Mouse (Mus musculus) layer of hippocampus, postnatal 36 days (tissue): ENCODE measurements around the gene Srrm4. TPM values are rescaled to one million over a fixed set of nuclear protein-coding genes. Genes with fewer than 3 reads are reported as not detected.
A peak's percentile ranks its signal among the peaks of the same experiment; 100 is the strongest.

Source experiments
- DNase-seq, 2 experiments: peaks; one replicate each; pipeline ENCODE4 v3.0.0; 2022
- total RNA-seq, 2 experiments: library from RNA; stranded (reverse); gene quantifications; 2 replicates each; pipeline ENCODE4 v1.2.3; 2021

The Srrm4 gene
- total RNA-seq, 2 experiments from 2014 or later, result 28.2 to 34.2 TPM

DNA sequence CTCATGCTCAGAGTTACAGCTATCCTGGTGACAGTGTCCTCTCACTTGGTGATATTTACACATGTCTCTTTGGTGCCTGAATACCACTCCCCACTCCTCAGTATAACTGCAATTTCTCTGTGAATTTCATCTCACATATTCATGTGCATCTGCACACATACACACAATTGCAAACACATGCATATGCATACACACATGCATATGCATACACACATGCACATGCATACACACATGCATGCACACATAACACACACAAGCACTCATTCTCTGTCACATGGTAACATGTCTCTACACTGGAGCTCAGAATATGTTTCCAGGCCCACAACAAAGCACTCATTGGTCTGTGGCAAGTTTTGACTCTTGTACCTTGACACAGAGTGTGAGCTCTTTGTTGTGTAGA is 39.0 kb downstream of the Srrm4 start:
- no peak for DNase-seq

DNA sequence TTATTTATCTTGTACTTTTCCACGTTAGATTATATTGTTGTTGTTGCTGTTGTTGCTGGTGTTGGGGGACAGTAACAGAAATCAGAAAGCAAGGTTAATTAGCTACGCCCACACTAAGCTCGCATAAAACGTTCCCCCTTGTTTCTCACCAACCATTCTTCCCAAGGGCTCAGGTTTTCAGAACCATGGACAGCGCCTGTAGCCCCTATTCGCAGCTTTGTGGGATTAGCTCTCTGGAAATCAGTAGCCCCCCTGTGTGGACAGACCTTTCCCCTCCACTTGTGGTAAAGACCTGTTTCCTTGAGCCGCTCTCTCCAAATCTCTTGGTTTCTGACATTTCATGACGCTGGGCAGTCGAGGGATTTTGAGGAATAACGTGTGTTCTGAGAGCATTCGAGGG is 45.9 kb downstream of the Srrm4 start:
- DNase-seq, result no peak

DNA sequence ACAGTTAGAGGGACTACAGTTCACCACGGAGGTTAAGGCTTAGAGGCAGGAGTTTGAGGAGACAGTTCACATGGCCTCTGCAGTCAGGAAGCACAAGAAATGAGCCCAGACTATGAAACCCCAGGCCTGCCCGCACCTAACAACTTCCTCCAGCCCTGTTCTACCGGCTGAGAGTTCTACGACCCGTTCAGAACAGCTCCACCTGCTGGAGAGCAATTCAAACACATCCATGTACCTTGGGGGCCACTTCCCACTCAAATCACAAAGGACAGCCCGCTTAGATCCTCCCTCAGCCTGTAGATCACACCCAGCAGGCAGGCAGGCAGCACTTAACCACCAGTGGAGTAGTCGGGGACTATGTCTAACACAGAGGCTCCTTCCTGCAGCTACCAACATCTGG is 49.3 kb downstream of the Srrm4 start:
- DNase-seq, result no peak

DNA sequence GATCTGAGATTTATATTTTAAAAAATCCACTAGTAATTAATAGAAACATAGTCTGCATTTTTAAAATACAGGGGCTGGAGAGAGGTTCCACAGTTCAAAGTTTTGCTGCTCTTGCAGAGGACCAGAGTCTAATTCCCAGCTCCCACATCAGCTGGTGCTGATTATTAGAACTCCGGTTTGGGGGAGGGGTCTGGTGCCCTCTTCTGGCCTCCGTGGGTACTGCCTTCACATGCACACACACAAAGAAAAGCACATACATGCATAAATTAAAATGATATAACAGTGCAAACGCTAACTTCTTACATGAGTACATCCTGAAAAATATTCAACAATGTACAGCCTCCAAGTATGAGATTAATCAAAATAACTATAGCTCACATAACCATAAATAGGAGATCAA is 50.5 kb downstream of the Srrm4 start:
- no peak for DNase-seq

DNA sequence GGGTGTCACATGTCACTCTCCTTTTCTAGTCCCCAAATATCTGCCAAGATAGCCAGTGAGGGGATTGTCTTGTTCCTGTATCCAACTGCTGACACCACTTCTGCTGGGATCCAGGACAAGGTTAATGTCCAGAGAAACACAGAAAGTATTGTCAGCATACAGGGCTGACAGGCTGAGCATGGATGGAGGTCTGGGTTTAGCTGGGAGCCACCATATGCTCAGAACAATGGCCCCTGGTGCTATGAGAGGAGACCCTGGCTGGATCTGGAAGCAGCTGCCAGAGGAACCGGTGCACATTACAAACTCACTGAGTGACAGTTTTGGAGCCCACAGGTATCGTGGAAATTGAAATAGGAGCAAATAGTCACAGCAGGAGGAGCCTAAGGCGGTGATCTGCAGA is 52.3 kb downstream of the Srrm4 start:
- DNase-seq, result no peak

DNA sequence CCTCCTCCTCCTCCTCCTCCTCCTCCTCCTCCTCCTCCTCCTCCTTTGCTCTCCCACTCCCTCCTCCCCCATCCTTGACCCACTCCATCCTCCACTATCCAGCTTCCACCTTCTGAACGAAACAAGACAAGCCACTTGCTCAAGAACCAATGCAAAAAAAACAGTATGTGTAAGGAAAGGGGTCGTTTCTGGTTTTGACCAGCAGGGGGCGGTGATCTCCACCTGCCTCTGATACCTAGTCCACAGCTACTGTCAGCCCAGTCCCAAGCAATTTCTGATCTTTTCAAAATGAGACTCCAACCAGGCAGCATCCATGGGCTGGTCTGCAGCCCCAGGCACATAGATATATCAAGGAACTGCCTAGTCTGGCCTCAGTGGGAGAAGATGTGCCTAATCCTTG is 53.1 kb downstream of the Srrm4 start:
- DNase-seq, result no peak

DNA sequence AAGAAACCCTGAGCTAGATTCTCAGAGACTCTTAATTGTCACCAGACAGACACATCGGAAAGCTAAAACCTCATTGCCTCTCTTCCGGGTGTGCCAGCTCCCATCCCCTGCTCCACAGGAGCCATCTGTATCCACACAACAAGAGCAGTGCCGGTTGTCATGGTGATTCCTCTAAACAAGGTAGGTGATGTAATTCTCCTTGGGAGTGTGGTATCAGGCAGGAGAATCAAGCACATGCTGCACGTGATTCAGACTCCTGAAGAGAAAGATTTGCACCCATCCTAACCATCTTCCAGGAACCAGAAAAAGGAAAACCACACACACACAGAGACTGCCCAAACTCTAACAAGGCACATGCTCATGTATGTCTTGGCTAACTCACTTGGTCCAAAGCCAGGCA is 65.3 kb downstream of the Srrm4 start:
- peak; percentile 53 to 62 for DNase-seq

DNA sequence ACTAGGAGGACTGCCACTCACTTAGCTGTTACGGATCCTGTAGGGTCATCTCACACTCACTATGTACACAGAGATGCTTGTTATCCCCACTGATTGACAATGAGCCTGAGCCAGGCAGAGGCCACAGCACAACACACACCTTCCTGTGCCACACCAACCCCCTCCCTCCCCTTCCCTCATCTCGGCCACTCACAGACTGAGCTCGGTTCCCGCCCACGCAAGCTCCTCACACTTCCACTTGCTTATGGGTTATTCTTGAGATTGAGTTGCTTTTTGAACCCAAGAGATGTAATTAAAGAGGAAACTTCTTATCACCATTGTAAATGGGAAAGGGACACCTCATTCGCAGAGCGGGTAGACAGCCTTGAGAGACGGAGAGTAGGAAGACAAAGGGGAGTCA is 66.3 kb downstream of the Srrm4 start:
- no peak for DNase-seq

DNA sequence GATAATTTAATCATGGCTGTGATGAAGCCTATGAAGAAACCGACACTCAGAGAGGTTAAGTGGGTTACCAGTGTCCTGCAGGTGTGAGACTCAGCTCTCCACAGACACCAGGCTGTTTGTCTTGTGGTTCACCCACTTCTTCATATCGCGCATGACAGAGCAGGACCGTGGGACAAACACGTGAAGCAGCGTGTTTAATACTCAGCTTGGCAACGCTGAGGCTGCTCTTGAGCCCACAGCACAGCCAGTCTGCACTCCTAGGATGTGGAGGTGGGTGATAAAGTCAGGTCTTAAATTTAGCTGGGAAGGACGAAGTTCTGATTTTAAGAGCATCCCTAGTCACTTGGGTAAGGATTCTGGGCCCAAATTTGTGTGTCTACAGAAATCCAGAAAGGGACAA is 68.1 kb downstream of the Srrm4 start:
- no peak for DNase-seq

DNA sequence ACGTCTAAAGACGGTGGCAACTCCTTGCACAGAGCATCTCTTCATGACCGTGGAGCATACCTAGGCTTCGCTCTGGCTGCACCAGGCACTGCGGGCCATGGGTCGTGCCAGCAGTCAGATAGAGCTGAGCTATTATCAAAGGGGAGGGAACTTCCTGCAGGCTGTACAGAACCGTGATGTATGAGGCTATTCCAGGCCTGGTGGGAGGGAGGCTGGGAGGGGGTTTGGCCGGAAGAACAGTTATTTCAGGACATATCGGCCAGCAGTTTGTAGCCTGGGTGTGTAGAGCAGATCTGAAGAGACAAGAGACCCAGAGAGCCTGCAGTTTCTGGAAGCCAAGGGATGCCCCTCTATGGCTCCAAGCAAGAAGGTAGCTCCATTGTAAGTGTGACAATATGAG is 68.5 kb downstream of the Srrm4 start:
- DNase-seq, result no peak

DNA sequence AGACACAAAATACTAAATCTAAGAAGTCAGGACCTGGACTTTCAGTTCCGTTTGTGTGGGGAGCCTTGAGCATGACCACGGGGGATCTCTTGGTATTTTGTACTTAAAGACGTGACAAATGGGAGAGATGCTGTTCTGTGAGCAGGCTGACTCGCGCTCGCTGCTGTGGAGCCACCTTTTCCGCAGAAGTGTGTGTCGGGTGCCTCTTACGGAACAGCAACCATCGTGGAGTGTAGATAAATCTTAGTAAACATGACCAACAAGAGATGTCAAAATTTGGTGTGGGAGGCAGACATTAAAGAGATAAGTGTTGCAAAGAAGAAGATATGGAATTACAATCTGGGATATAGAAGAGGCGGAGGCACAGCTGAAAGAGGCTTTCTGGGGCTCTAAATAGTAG is 69.3 kb downstream of the Srrm4 start:
- DNase-seq, result no peak

DNA sequence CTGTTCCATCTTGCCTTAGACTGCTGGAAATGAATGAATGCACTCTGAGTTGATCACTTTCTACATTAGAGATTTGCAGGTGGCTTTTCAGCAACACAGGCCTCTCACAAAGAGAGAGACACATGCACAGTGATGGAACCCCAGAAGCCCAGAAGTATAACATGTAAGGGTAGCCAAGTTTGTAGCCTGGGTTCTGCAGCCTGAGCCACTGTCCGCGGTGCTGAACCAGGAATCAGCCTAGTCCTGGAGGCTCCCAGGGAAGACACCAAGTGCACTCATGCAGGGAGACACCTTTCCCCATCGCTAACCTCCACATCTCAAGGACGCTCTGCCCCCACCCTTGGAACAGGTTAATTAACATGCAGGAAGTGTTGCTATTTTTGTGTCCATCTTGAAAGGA is 73.6 kb downstream of the Srrm4 start:
- DNase-seq, result no peak

DNA sequence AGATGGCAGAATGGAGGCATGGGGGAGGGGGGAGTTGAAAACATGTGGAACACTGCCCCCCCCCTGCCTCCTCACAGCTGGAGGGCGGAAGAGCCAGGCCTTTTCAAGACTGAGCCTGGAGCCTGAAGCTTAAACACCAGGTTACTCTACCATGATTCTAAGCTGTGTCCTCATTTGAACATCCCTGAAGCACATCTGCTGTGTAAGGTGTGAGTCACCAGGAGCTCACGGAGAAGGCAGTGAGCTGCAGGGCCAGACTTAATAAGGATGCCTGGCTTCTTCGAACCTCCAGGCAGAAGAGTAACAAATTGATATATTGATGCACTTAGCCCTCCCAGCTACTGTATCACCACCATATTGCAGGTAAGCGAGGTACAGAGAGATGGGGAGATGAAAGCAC is 79.5 kb downstream of the Srrm4 start:
- DNase-seq, result no peak

DNA sequence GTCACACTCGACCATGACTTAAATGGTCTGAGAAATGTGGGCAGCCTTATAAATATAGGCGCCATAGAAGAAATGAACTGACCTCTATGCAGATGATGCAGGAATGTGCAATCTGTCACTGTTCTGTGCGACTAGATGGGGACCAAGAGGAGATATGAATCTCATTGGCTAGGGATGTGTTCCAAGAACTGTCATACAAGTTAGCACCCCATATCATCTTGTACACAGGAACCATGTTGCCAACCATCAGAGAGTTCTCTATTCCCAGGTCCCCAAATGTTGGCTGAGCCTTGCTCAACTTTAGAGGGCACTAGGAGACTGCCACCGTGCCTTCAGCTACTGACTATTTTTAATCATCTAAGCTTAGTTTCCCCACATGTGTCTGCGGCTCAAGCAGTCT is 81.4 kb downstream of the Srrm4 start:
- DNase-seq, result no peak

DNA sequence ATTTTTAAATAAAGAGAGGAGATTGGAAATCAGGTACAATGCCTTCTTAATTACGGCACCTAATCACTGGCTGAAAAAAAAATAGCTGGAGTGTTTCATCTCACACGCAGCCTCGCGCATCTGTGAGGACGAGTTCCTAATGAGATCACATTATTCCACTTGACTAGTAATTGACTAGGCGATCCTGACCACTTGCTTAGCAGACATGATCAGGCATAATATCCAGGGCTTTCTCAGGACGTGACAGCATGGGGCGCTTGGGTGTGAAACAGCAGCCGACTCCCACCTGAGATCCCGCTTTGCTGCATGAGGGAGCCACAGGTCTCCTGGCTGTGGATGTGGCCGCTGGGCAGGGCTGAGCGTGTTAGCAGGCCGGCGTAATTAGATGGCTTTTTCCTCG is 90.3 kb downstream of the Srrm4 start:
- DNase-seq, result no peak

DNA sequence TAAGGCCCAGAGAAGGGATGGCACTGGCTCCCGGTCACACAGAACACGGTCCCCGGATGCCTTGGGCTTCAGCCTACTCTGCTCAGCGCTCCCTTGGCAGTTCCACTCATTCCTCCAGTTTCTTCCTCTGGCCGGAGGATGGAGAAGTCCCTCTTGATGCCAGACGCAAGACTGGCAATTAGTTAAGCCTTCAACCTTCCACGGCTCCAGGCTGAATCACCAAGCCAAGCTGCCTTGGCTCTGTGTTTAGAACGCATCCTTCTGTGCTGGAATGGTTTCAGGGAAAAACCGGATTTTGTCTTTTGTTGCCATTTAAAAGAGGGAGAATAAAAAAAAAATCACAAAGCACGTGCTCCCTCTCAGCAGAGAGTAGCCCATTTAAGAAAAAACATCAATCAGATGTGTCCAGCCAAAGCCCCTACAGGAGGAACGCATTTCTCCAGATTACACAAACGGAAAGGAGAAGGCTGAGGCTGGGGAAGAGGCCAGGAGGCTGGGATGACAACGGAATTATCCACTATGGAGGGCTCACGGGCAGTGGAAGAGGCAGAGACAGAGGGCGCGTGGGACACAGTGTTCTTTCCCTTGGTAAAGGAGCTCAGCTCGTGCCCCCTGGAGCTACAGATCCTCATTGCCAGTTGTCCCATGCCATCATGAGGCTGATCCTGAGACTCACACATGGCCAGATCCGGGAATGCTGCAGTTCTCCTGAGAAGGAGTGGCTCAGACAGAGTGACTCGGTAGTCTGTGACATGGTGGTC is 92.6 kb downstream of the Srrm4 start:
- peak; percentile 47 to 54 for DNase-seq

DNA sequence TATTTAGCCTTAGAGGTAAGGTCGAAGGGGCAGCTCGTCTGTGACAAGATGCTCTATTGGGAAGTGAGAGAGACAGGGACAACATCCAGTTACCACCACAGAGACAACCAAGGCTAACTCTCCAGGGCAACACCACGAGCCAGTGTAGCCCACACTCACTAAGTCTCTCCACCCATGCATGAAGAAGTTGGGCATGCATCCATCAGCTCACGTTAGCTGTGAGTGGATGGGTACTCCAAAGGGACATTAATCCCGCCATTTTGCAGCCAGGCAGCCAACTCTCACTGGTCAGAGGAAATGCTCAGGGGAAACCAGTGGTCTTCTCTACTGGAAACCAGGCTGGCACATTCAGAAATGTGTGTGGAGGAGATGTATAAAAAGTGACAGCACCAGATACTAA is 93.8 kb downstream of the Srrm4 start:
- DNase-seq, result no peak

DNA sequence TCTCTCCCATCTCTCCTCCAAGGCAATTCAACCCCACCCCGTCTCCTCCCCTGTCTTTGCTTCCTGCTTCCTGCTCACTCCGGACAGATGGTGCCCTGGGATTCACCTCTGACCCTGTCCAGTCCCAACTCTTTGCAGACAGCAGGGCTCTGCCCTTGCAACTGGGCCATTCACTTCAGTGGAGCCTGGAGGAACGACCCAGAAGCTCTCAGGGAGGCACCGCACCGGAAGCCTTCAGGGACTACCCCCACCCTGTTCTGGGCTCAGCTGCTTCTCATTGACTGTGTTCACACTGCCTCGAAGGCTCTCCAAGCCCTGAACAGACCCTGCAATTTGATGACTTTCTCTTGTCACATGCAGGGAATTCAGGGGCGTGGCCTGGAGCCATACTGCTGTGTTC is 94.4 kb downstream of the Srrm4 start:
- DNase-seq, result no peak

DNA sequence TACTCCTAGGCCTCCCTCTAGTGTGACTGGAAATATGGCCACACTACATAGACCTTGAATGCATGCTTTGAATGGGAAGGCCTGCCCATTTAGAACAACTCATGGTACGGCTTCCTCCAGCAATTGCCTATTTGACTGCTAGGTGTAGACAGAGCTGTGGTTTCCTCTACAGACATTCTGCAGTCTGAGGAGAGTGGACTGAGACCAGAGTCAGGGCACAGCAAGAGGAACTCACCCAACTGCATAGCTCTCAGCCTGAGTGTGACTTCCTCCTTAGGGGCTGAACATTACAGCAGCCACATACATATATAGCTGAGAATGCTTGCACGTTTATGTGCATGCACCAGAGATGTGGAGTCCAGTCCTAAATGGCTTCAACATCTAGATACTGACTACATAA is 94.9 kb downstream of the Srrm4 start:
- no peak for DNase-seq

DNA sequence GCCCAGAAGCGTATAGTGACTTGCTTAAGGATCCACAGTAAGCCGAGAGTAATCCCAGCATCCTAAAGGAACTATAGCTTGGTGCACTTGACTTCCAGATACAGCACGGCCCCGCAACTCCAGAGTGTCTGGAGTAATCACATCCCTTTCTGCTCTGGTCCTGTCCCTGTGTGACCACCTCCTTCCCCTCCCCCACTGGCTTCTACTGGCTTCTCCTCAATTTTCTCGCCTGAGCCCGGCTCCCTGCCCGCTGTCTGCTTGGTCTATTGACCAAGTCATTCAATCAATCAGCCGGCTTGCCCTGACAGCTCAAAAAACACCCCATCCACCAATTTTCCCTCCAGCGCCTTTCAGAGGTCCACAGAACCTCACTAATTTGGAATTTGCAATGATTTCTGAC is 96.2 kb downstream of the Srrm4 start:
- DNase-seq, result no peak

DNA sequence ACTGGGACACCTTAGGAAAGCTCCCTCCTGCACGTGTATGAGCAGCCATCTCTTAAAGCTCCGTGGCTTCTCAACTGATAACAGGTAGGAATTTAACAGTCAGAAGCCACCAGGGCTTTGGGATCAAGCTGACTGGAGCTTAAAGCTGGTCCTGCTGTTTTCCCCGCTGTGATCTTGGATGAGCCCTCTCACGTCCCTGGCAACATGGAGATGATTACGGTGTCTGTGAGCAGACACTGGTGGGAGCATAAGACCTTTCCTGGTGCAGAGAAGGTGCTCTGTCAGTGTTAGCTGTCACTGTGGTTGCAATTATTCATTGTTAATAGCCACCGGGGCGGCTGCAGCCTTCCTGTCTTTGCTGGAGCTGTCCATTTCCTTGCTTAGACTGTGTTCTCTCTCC is 97.2 kb downstream of the Srrm4 start:
- no peak for DNase-seq

DNA sequence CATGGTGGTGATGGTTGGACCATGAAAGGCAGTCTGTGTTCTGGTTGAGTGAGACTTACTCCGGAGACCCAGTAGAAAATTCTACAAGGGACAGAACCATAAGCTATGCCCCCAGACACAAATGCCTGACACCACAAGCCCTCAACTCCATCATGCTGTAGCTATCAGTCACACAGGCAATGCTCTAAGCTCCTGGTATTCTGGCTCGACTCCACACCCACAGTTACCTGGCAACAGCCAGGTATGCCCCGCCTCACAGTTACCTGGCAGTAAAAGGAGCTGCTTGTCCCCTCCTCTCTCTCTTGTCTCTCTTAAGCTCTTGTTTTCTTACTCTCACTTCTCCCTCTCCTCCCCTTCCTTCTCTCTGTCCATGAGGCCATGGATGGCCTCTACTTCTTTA is 98.9 kb downstream of the Srrm4 start:
- DNase-seq, result no peak

DNA sequence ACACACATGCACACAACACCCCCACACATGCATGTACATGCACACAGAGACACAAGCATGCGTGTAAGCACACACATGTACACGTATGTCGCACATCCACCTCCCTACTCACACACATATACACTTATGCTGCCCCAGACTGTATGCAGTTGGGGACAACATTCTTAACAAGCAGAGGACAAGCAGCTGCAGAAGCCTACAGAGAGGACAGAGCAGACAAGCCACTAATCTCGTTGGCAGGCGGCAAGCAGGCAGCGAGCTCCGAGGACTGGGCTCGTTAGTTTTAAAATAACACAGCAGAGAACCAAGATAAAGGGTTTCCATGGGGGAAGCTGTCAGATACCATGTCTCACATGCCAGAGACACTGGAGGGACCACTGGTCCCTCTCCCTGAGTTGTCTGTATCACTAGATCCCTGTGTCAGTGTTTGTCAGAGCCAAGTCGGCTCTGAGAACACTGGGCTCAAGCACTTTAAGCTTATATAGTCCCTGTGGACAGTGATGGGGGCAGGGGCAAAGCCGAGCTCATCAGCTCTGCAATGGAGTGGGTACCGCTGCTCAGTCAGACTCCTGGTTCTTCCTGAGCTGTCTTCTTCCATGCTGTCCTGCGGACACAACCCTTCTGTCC is 99.7 kb downstream of the Srrm4 start:
- no peak for DNase-seq

DNA sequence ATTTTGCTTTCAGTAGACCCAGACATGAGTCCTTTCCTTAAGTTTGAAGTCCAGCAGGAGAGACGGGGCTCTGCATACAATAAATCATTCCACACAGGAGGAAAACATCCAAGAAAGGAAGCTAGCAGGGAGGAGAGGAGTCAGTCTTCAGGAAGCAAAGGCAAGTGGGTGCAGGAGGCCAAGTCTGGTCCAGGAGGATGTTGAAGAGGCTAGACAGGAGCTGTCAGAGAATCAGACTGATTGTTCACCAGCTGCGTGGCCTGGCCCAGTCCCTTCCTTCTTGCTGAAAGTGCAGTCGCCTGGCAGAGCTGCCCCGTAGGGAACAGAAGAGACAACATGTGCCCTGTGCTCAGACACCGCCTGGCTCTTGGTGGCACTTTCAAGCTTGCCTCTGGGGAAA is 100.8 kb downstream of the Srrm4 start:
- no peak for DNase-seq

DNA sequence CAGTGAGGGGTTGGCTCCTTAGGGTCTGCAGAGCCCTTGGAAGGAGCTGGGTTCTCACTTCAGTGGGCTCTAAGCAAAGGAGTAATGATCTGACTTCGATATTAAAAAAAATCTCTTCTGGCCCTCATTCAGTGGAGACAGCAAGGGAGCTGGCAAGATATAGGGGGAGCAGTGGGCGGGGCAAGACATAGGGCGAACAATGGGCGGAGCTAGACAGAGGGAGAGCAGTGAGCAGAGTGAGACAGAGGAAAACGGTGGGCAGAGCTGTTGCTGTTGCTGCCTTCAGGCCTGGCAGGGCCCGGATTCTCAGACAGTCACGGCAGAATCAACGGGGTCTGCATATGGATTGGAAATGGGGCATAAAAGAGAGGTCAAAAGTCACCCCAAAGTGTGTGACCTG is 102.0 kb downstream of the Srrm4 start:
- DNase-seq, result no peak
